Mouse (Mus musculus): ENCODE measurements at regions not wholly inside any gene's neighbourhood (a gene's known extent, or its start where the extent isn't known, plus 50 kb on each side); places are given as distances from the start of the nearest gene placed in this dataset.

DNA sequence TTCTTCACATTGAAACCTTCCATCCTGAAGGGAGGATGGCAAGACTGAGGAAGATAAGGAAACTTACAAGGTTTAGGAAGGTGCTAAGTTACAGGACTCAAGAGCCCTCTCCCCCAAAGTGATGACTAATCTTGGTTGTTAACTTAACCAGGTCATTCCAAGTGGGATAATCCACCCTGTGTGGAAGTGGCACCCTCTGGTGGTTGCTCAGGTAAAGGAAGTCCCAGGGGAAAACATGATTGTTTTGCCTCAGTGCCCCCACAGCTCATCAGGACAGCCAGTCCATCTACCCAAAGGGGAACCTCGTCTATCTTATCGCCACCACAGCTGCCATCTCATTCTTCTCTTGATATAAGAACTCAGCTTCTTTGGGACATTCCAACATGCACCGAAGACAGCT, 244.6 kb upstream of the Npvf start:
- H3K9ac ChIP-seq (ENCODE audit: low read depth, low read length, severe bottlenecking), result no peak overlapping the region
- H3K9me3 ChIP-seq (ENCODE audit: control insufficient read depth, low read length), result no peaks in the 10 kb centered on the region
- no peaks in the 10 kb centered on the region for H3K36me3 ChIP-seq (ENCODE audit: control insufficient read depth, insufficient read depth, low read length)
- H3K27ac ChIP-seq (replicated peaks; ENCODE audit: low read depth, low read length), result no peak overlapping the region
- ATAC-seq (ENCODE audit: low FRiP score, low read depth), result no peak
- no peaks in the 10 kb centered on the region for H3K27me3 ChIP-seq (ENCODE audit: control insufficient read depth, insufficient read depth, low read length)
- WGBS, result 96% methylated on average over 3 of the region's 3 CpGs
- TF ChIP-seq POLR2A (IDR thresholded peaks at IDR 0.05; ENCODE audit: borderline replicate concordance, extremely low read depth, insufficient read depth, insufficient read length), result no peak
- no peaks in the 10 kb centered on the region for H3K4me1 ChIP-seq (ENCODE audit: control insufficient read depth, insufficient read depth, low read length)
- no peak overlapping the region for H3K4me3 ChIP-seq (replicated peaks; ENCODE audit: low read length)
- DNase-seq (ENCODE audit: low spot score), result no peak
- H3K4me2 ChIP-seq (replicated peaks; ENCODE audit: low read depth, low read length, severe bottlenecking), result no peak overlapping the region

GRCm38 (mm10) chr6:50915166-50916030, 261.2 kb upstream of the Npvf start:
- H3K9ac ChIP-seq (ENCODE audit: low read depth, low read length, severe bottlenecking), result no peak overlapping the region
- no peak for TF ChIP-seq POLR2A (IDR thresholded peaks at IDR 0.05; ENCODE audit: borderline replicate concordance, extremely low read depth, insufficient read depth, insufficient read length)
- ATAC-seq (ENCODE audit: low FRiP score, low read depth), result no peak; the same call in 1 of the 2 replicates
- H3K27me3 ChIP-seq (ENCODE audit: control insufficient read depth, insufficient read depth, low read length), result no peaks in the 10 kb centered on the region
- H3K27ac ChIP-seq (replicated peaks; ENCODE audit: low read depth, low read length), result peak overlapping the region; percentile 68
- H3K4me2 ChIP-seq (replicated peaks; ENCODE audit: low read depth, low read length, severe bottlenecking), result no peak overlapping the region
- peak; percentile 62 for DNase-seq (ENCODE audit: low spot score)
- peaks cover 13% of the 10 kb centered on the region for H3K4me1 ChIP-seq (ENCODE audit: control insufficient read depth, insufficient read depth, low read length)
- H3K36me3 ChIP-seq (ENCODE audit: control insufficient read depth, insufficient read depth, low read length), result no peaks in the 10 kb centered on the region
- no peak overlapping the region for H3K4me3 ChIP-seq (replicated peaks; ENCODE audit: low read length)
- WGBS, result 75% methylated on average over 8 of the region's 8 CpGs
- H3K9me3 ChIP-seq (ENCODE audit: control insufficient read depth, low read length), result no peaks in the 10 kb centered on the region

- Histone ChIP-seq H3K27ac (replicated peaks; ENCODE audit: low read depth, low read length) (no peak overlapping the region), H3K4me1 (ENCODE audit: control insufficient read depth, insufficient read depth, low read length) (peaks cover 13% of the 10 kb centered on the region), H3K27me3 (ENCODE audit: control insufficient read depth, insufficient read depth, low read length) (no peaks in the 10 kb centered on the region), H3K4me2 (replicated peaks; ENCODE audit: low read depth, low read length, severe bottlenecking) (no peak overlapping the region), H3K4me3 (replicated peaks; ENCODE audit: low read length) (no peak overlapping the region), H3K9me3 (ENCODE audit: control insufficient read depth, low read length) (no peaks in the 10 kb centered on the region), H3K36me3 (ENCODE audit: control insufficient read depth, insufficient read depth, low read length) (no peaks in the 10 kb centered on the region), H3K9ac (ENCODE audit: low read depth, low read length, severe bottlenecking) (no peak overlapping the region)
- ATAC-seq (ENCODE audit: low FRiP score, low read depth) (no peak), DNase-seq (ENCODE audit: low spot score) (no peak)
- 58% methylated on average over 3 of the region's 3 CpGs for WGBS
- TF ChIP-seq POLR2A (IDR thresholded peaks at IDR 0.05; ENCODE audit: borderline replicate concordance, extremely low read depth, insufficient read depth, insufficient read length), result no peak
Measured at GRCm38 (mm10) chr6:50918248-50918647, 264.0 kb upstream of the Npvf start.

GRCm38 (mm10) chr6:50922235-50922634, 268.0 kb upstream of the Npvf start:
- no peak overlapping the region for H3K27ac ChIP-seq (replicated peaks; ENCODE audit: low read depth, low read length)
- peaks cover 6% of the 10 kb centered on the region for H3K4me1 ChIP-seq (ENCODE audit: control insufficient read depth, insufficient read depth, low read length)
- no peak overlapping the region for H3K4me3 ChIP-seq (replicated peaks; ENCODE audit: low read length)
- DNase-seq (ENCODE audit: low spot score), result no peak
- no peaks in the 10 kb centered on the region for H3K27me3 ChIP-seq (ENCODE audit: control insufficient read depth, insufficient read depth, low read length)
- WGBS, result 96% methylated on average over 3 of the region's 3 CpGs
- no peaks in the 10 kb centered on the region; the same call in 1 of the 2 replicates for H3K9me3 ChIP-seq (ENCODE audit: control insufficient read depth, low read length)
- no peak for TF ChIP-seq POLR2A (IDR thresholded peaks at IDR 0.05; ENCODE audit: borderline replicate concordance, extremely low read depth, insufficient read depth, insufficient read length)
- H3K36me3 ChIP-seq (ENCODE audit: control insufficient read depth, insufficient read depth, low read length), result no peaks in the 10 kb centered on the region
- H3K9ac ChIP-seq (ENCODE audit: low read depth, low read length, severe bottlenecking), result no peak overlapping the region
- no peak for ATAC-seq (ENCODE audit: low FRiP score, low read depth)
- H3K4me2 ChIP-seq (replicated peaks; ENCODE audit: low read depth, low read length, severe bottlenecking), result no peak overlapping the region

GRCm38 (mm10) chr6:50924571-50924970, 270.3 kb upstream of the Npvf start:
- no peak overlapping the region for H3K27ac ChIP-seq (replicated peaks; ENCODE audit: low read depth, low read length)
- ATAC-seq (ENCODE audit: low FRiP score, low read depth) (no peak), DNase-seq (ENCODE audit: low spot score) (no peak)
- H3K4me3 ChIP-seq (replicated peaks; ENCODE audit: low read length), result no peak overlapping the region
- no peaks in the 10 kb centered on the region for H3K36me3 ChIP-seq (ENCODE audit: control insufficient read depth, insufficient read depth, low read length)
- H3K27me3 ChIP-seq (ENCODE audit: control insufficient read depth, insufficient read depth, low read length), result no peaks in the 10 kb centered on the region
- no peak overlapping the region for H3K9ac ChIP-seq (ENCODE audit: low read depth, low read length, severe bottlenecking)
- TF ChIP-seq POLR2A (IDR thresholded peaks at IDR 0.05; ENCODE audit: borderline replicate concordance, extremely low read depth, insufficient read depth, insufficient read length), result no peak
- H3K4me2 ChIP-seq (replicated peaks; ENCODE audit: low read depth, low read length, severe bottlenecking), result no peak overlapping the region
- no peaks in the 10 kb centered on the region; the same call in 1 of the 2 replicates for H3K9me3 ChIP-seq (ENCODE audit: control insufficient read depth, low read length)
- peaks cover 6% of the 10 kb centered on the region for H3K4me1 ChIP-seq (ENCODE audit: control insufficient read depth, insufficient read depth, low read length)
- WGBS, result 19% methylated on average over 5 of the region's 5 CpGs

Data from limb, embryonic 14.5 days (tissue).